Mouse (Mus musculus): ENCODE results near the gene Col1a2. TPM values are rescaled to one million over a fixed set of nuclear protein-coding genes. Genes with fewer than 3 reads are reported as not detected.

The Col1a2 gene
- total and polyA plus RNA-seq, 3 experiments = not detected

DNA sequence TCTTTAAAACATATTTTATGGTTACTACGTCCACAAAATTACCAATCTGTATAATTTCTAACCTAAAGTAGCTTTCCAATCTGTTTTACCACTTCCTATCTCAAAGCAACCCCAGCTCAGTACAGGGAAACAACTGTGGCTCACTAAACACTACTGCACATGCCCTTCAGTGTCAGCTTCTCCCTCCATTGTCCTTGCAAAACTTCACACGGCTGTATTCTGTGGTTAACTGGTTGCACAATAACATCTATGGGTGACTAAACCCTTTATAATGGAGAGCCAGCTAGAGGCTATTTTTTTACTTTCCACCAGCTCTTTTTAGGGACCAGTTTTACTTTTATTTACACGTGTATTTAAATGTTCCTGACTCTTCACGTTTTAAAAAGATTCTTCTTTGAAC lies 83.3 kb downstream of the Col1a2 start:
- no peak for DNase-seq (ENCODE audit: low read depth, low spot score)
- no peaks in the 10 kb centered on the region for H3K79me2 ChIP-seq (ENCODE audit: control insufficient read depth, insufficient read depth, low read length, poor library complexity)
- no peak overlapping the region for H3K4me3 ChIP-seq (ENCODE audit: control insufficient read depth in 1 of 2, insufficient read depth in 1 of 2, low read depth in 2 of 2, low read length in 2 of 2)
- peaks cover 7 to 11% of the 10 kb centered on the region in 2 experiments for H3K27me3 ChIP-seq (ENCODE audit: control insufficient read depth in 1 of 2, insufficient read depth in 2 of 2, low read length in 2 of 2)
- no peaks in the 10 kb centered on the region for H3K36me3 ChIP-seq (ENCODE audit: control insufficient read depth in 1 of 2, insufficient read depth in 2 of 2, low read length in 2 of 2)
- TF ChIP-seq ZNF384 (IDR thresholded peaks at IDR 0.05; ENCODE audit: low read depth, low read length) (no peak), POLR2A (IDR thresholded peaks at IDR 0.05; ENCODE audit: control insufficient read depth in 1 of 2, insufficient read depth in 1 of 2, low read depth in 1 of 2, low read length in 2 of 2, poor library complexity in 1 of 2) (no peak), ZKSCAN1 (IDR thresholded peaks at IDR 0.05; ENCODE audit: low read depth, low read length) (no peak)
- H3K4me1 ChIP-seq (ENCODE audit: control insufficient read depth in 1 of 2, insufficient read depth in 2 of 2, low read length in 2 of 2) = no peaks in the 10 kb centered on the region
- H3K27ac ChIP-seq (ENCODE audit: control insufficient read depth, low read depth, low read length) = no peak overlapping the region
- no peak overlapping the region for H3K9ac ChIP-seq (ENCODE audit: control insufficient read depth, low read depth, low read length, poor library complexity, severe bottlenecking)
- H3K9me3 ChIP-seq (replicated peaks; ENCODE audit: insufficient read depth, low read length) = no peaks in the 10 kb centered on the region

- no peaks in the 10 kb centered on the region for H3K36me3 ChIP-seq (ENCODE audit: control insufficient read depth in 1 of 2, insufficient read depth in 2 of 2, low read length in 2 of 2)
- H3K27me3 ChIP-seq (ENCODE audit: control insufficient read depth in 1 of 2, insufficient read depth in 2 of 2, low read length in 2 of 2) = peaks cover 7 to 11% of the 10 kb centered on the region in 2 experiments
- H3K9ac ChIP-seq (ENCODE audit: control insufficient read depth, low read depth, low read length, poor library complexity, severe bottlenecking) = no peak overlapping the region
- no peaks in the 10 kb centered on the region for H3K79me2 ChIP-seq (ENCODE audit: control insufficient read depth, insufficient read depth, low read length, poor library complexity)
- no peak for DNase-seq (ENCODE audit: low read depth, low spot score)
- TF ChIP-seq KAT2A (conservative IDR thresholded peaks at IDR 0.05; ENCODE audit: low read depth, low read length) = no peak
- no peak for TF ChIP-seq CHD2 (IDR thresholded peaks at IDR 0.05; ENCODE audit: low read length)
- no peak for TF ChIP-seq GABPA (IDR thresholded peaks at IDR 0.05; ENCODE audit: low read depth, low read length)
- no peak for TF ChIP-seq ZKSCAN1 (IDR thresholded peaks at IDR 0.05; ENCODE audit: low read depth, low read length)
- TF ChIP-seq SMC3 (IDR thresholded peaks at IDR 0.05; ENCODE audit: low read depth, low read length) = no peak
- TF ChIP-seq SIN3A (IDR thresholded peaks at IDR 0.05; ENCODE audit: low read length) = no peak
- no peak for TF ChIP-seq ELF1 (IDR thresholded peaks at IDR 0.05; ENCODE audit: low read depth, low read length)
- H3K4me1 ChIP-seq (ENCODE audit: control insufficient read depth in 1 of 2, insufficient read depth in 2 of 2, low read length in 2 of 2) = no peaks in the 10 kb centered on the region
- H3K27ac ChIP-seq (ENCODE audit: control insufficient read depth, low read depth, low read length) = no peak overlapping the region
- H3K9me3 ChIP-seq (replicated peaks; ENCODE audit: insufficient read depth, low read length) = no peaks in the 10 kb centered on the region
- H3K4me3 ChIP-seq (ENCODE audit: control insufficient read depth in 1 of 2, insufficient read depth in 1 of 2, low read depth in 2 of 2, low read length in 2 of 2) = no peak overlapping the region
These were observed 84.1 kb downstream of the Col1a2 start for GRCm38 (mm10) chr6:4588722-4589121.

DNA sequence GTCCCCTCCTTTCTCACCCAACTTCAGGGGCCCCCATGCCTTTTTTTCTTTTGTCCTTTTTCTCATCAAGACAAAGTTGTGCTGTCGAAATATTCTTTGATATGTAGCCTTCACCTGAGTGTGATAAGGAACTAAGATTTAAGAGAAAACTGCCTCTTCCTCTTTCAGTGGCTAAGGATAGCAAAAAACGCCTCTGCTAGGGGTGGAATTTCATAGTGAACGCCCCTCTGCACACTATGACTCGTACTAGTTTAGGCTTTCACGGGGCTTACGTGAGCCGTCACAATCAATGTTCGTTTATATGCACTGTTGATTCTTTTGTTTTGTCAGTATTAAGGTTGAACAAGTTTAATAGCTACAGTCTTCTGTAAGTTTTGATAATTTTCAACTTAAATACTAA lies 85.5 kb downstream of the Col1a2 start:
- Histone ChIP-seq H3K36me3 (ENCODE audit: control insufficient read depth in 1 of 2, insufficient read depth in 2 of 2, low read length in 2 of 2) (no peaks in the 10 kb centered on the region), H3K27ac (ENCODE audit: control insufficient read depth, low read depth, low read length) (no peak overlapping the region), H3K27me3 (ENCODE audit: control insufficient read depth in 1 of 2, insufficient read depth in 2 of 2, low read length in 2 of 2) (peaks cover 9 to 11% of the 10 kb centered on the region in 2 experiments), H3K4me1 (ENCODE audit: control insufficient read depth in 1 of 2, insufficient read depth in 2 of 2, low read length in 2 of 2) (no peaks in the 10 kb centered on the region), H3K4me3 (ENCODE audit: control insufficient read depth in 1 of 2, insufficient read depth in 1 of 2, low read depth in 2 of 2, low read length in 2 of 2) (no peak overlapping the region), H3K79me2 (ENCODE audit: control insufficient read depth, insufficient read depth, low read length, poor library complexity) (no peaks in the 10 kb centered on the region), H3K9ac (ENCODE audit: control insufficient read depth, low read depth, low read length, poor library complexity, severe bottlenecking) (no peak overlapping the region), H3K9me3 (replicated peaks; ENCODE audit: insufficient read depth, low read length) (no peaks in the 10 kb centered on the region)
- TF ChIP-seq SMC3 (IDR thresholded peaks at IDR 0.05; ENCODE audit: low read depth, low read length) (no peak), USF1 (IDR thresholded peaks at IDR 0.05; ENCODE audit: low read depth, low read length) (no peak), MAZ (IDR thresholded peaks at IDR 0.05; ENCODE audit: low read depth, low read length) (no peak), RCOR1 (IDR thresholded peaks at IDR 0.05; ENCODE audit: low read depth, low read length) (no peak), USF2 (IDR thresholded peaks at IDR 0.05; ENCODE audit: borderline replicate concordance in 1 of 2, insufficient read depth in 1 of 2, low read depth in 1 of 2, low read length in 2 of 2) (no peak)
- no peak for DNase-seq (ENCODE audit: low read depth, low spot score)

Other genes with a start within 250 kb of the Col1a2 start
- 11.0 and 12.3 TPM in 2 replicates for gene Casd1, start 96.0 kb downstream of the Col1a2 start, total RNA-seq (2012; rRNA removed)
- 10 to 100 TPM in 1 of 2 experiments, not detected in 1; 12.6 TPM for gene Casd1, start 96.0 kb downstream of the Col1a2 start, polyA plus RNA-seq (2012; ENCODE audit: insufficient read depth in 1 of 2, insufficient read length in 2 of 2, low read depth in 1 of 2, low replicate concordance in 2 of 2, missing spikeins in 1 of 2)
- gene Sgce, start 242.4 kb downstream of the Col1a2 start, total RNA-seq (2012; rRNA removed) = not detected in 2 replicates
- gene Sgce, start 242.4 kb downstream of the Col1a2 start, polyA plus RNA-seq (2012; ENCODE audit: insufficient read depth in 1 of 2, insufficient read length in 2 of 2, low read depth in 1 of 2, low replicate concordance in 2 of 2, missing spikeins in 1 of 2) = not detected
- gene Peg10, start 242.5 kb downstream of the Col1a2 start, total RNA-seq (2012; rRNA removed) = not detected in 2 replicates
- gene Peg10, start 242.5 kb downstream of the Col1a2 start, polyA plus RNA-seq (2012; ENCODE audit: insufficient read depth in 1 of 2, insufficient read length in 2 of 2, low read depth in 1 of 2, low replicate concordance in 2 of 2, missing spikeins in 1 of 2) = not detected

Data from MEL (cell line).